Mouse (Mus musculus) heart, postnatal 4 days (tissue): ENCODE data around the gene Gm12355. TPM values are rescaled to one million over a fixed set of nuclear protein-coding genes. Genes with fewer than 3 reads are reported as not detected.
"Not testable (repeated sequence)": the region's sequence is repeated elsewhere in the genome, so short reads cannot be mapped to it uniquely, and the experiment has no call there.

Experiments
- DNase-seq: peaks from one replicate; pipeline ENCODE4 v3.0.0; 2021
- total RNA-seq, 2 experiments: library from RNA; stranded (reverse); gene quantifications; 2 replicates each; pipeline ENCODE4 v1.2.3; 2021

The Gm12355 gene
- 10 to 100 TPM; 29.2 to 29.5 TPM for total RNA-seq

- no peak for DNase-seq
Measured at GRCm38 (mm10) chr11:98625611-98626410, at the start of gene Gm12355, which contains the start of gene Gsdma3. Gene Gm12355, minus strand, starts transcription at chr11:98625661. Gene Gsdma3, plus strand, starts transcription at chr11:98626360.

- peak; percentile 73 for DNase-seq
Measured at GRCm38 (mm10) chr11:98673136-98673535, 47.7 kb upstream of the Gm12355 start.

- DNase-seq = no peak
Measured at GRCm38 (mm10) chr11:98672482-98672881, 47.0 kb upstream of the Gm12355 start.

GRCm38 (mm10) chr11:98671857-98672256, 46.4 kb upstream of the Gm12355 start:
- DNase-seq = no peak

- DNase-seq = no peak
Measured at GRCm38 (mm10) chr11:98671284-98671815, 45.9 kb upstream of the Gm12355 start.

GRCm38 (mm10) chr11:98668984-98669383, 43.5 kb upstream of the Gm12355 start:
- no peak for DNase-seq

- DNase-seq = no peak
Measured at GRCm38 (mm10) chr11:98664091-98664490, 38.6 kb upstream of the Gm12355 start, which contains the start of gene Gsdma. Gene Gsdma, plus strand, starts transcription at chr11:98664351.

GRCm38 (mm10) chr11:98660517-98660916, 35.1 kb upstream of the Gm12355 start:
- DNase-seq = peak; percentile 12

- peak; percentile 65 for DNase-seq
Measured at GRCm38 (mm10) chr11:98655076-98655475, 29.6 kb upstream of the Gm12355 start.

GRCm38 (mm10) chr11:98646459-98646858, 21.0 kb upstream of the Gm12355 start, which contains the start of gene Gsdma2:
Gene Gsdma2, plus strand, starts transcription at chr11:98646759.
- no peak for DNase-seq

- no peak for DNase-seq
Measured at GRCm38 (mm10) chr11:98645946-98646345, 20.5 kb upstream of the Gm12355 start.

GRCm38 (mm10) chr11:98644757-98645156, 19.3 kb upstream of the Gm12355 start:
- no peak for DNase-seq

- DNase-seq = no peak
Measured at GRCm38 (mm10) chr11:98640091-98640490, 14.6 kb upstream of the Gm12355 start.

- no peak for DNase-seq
Measured at GRCm38 (mm10) chr11:98637501-98637900, 12.0 kb upstream of the Gm12355 start.

- DNase-seq = peak; percentile 39
Measured at GRCm38 (mm10) chr11:98635312-98635970, 10.0 kb upstream of the Gm12355 start.

- no peak for DNase-seq
Measured at GRCm38 (mm10) chr11:98630646-98631045, 5.2 kb upstream of the Gm12355 start.

GRCm38 (mm10) chr11:98628706-98629105, 3.2 kb upstream of the Gm12355 start:
- no peak for DNase-seq

GRCm38 (mm10) chr11:98624381-98624780, 1.1 kb downstream of the Gm12355 start:
- DNase-seq = not testable (repeated sequence)

GRCm38 (mm10) chr11:98623981-98624380, 1.5 kb downstream of the Gm12355 start:
- not testable (repeated sequence) for DNase-seq

GRCm38 (mm10) chr11:98620791-98621190, 4.7 kb downstream of the Gm12355 start:
- DNase-seq = no peak

GRCm38 (mm10) chr11:98606763-98607162, 18.7 kb downstream of the Gm12355 start:
- DNase-seq = no peak

GRCm38 (mm10) chr11:98604911-98605310, 20.6 kb downstream of the Gm12355 start:
- DNase-seq = not testable (repeated sequence)

GRCm38 (mm10) chr11:98603953-98604352, 21.5 kb downstream of the Gm12355 start:
- DNase-seq = no peak
